Mouse (Mus musculus) T-cell, adult 2 months (primary cell): ENCODE results near the gene Fastkd1.
"Not testable (repeated sequence)": the region's sequence is repeated elsewhere in the genome, so short reads cannot be mapped to it uniquely, and the experiment has no call there.

Source experiments
- DNase-seq: peaks from one replicate; pipeline ENCODE4 v3.0.0; 2022; ENCODE audit warnings: low spot score

Fastkd1 gene

GRCm38 (mm10) chr2:69669853-69670252, 43.5 kb downstream of the Fastkd1 start, which contains the start of gene Klhl41:
Klhl41 (plus strand) TSS chr2:69670120.
- no peak for DNase-seq

GRCm38 (mm10) chr2:69668414-69668813, 44.9 kb downstream of the Fastkd1 start:
- no peak for DNase-seq

GRCm38 (mm10) chr2:69667656-69668055, 45.7 kb downstream of the Fastkd1 start:
- DNase-seq: no peak

- no peak for DNase-seq
Observed at GRCm38 (mm10) chr2:69663827-69664476, 49.4 kb downstream of the Fastkd1 start.

- DNase-seq: no peak
Observed at GRCm38 (mm10) chr2:69659326-69659725, 54.0 kb downstream of the Fastkd1 start.

GRCm38 (mm10) chr2:69649716-69650115, 63.6 kb downstream of the Fastkd1 start:
- no peak for DNase-seq

GRCm38 (mm10) chr2:69646726-69647490, 66.4 kb downstream of the Fastkd1 start, which contains the start of gene Bbs5:
Bbs5 (plus strand) TSS chr2:69647171.
- DNase-seq: peak; percentile 58

GRCm38 (mm10) chr2:69644968-69645617, 68.2 kb downstream of the Fastkd1 start:
- DNase-seq: no peak

- no peak for DNase-seq
Observed at GRCm38 (mm10) chr2:69640100-69640499, 73.2 kb downstream of the Fastkd1 start.

- not testable (repeated sequence) for DNase-seq
Observed at GRCm38 (mm10) chr2:69637989-69638388, 75.3 kb downstream of the Fastkd1 start.
